Mouse (Mus musculus) hindbrain, embryonic 12.5 days (tissue): ENCODE data around the gene Lbhd2. TPM values are rescaled to one million over a fixed set of nuclear protein-coding genes. Genes with fewer than 3 reads are reported as not detected.
A peak's percentile ranks its signal among the peaks of the same experiment; 100 is the strongest.

Source experiments
- ATAC-seq: fragments of 200-750 bp; cut with Nextera tagmentation; 2 replicates; pipeline ENCODE4 v1.8.0; 2017; ENCODE audit warnings: moderate TSS enrichment; ENCODE audit not compliant: low FRiP score
- H3K27ac ChIP-seq: fragments of 300-500 bp; sonication (generic); 2 replicates; pipeline ENCODE4 v1.5.1; 2016; ENCODE audit warnings: mild to moderate bottlenecking
- H3K27me3 ChIP-seq: fragments of 300-500 bp; sonication (generic); 2 replicates; pipeline ENCODE4 v1.6.1; 2016; ENCODE audit warnings: mild to moderate bottlenecking
- H3K36me3 ChIP-seq: fragments of 300-500 bp; sonication (generic); 2 replicates; pipeline ENCODE4 v1.6.1; 2016; ENCODE audit warnings: mild to moderate bottlenecking
- H3K4me1 ChIP-seq: fragments of 300-500 bp; sonication (generic); 2 replicates; pipeline ENCODE4 v1.6.1; 2016
- H3K4me2 ChIP-seq: fragments of 300-500 bp; sonication (generic); replicated peaks from 2 replicates; pipeline ENCODE4 v1.6.1; 2016; ENCODE audit warnings: mild to moderate bottlenecking
- H3K4me3 ChIP-seq: fragments of 300-500 bp; sonication (generic); 2 replicates; pipeline ENCODE4 v1.5.1; 2016; ENCODE audit warnings: mild to moderate bottlenecking
- H3K9ac ChIP-seq: fragments of 300-500 bp; sonication (generic); 2 replicates; pipeline ENCODE4 v1.6.1; 2016; ENCODE audit warnings: mild to moderate bottlenecking, moderate library complexity
- H3K9me3 ChIP-seq: fragments of 300-500 bp; sonication (generic); replicated peaks from 2 replicates; pipeline ENCODE4 v1.6.1; 2016; ENCODE audit warnings: mild to moderate bottlenecking
- WGBS: fragments of 180-500 bp; shearing (Covaris S2); methylation state at CpG from one replicate; pipeline ENCODE4 v1.1.7; 2016; 5-methylcytosine and 5-hydroxymethylcytosine counted together
- polyA plus RNA-seq: library from polyadenylated mRNA; unstranded; fragments of >200 nt; fragmentation: Nextera tagmentation; extraction: Ambion mirVana; gene quantifications from 2 replicates; pipeline ENCODE4 v1.2.1, GENCODE M21; 2016

The Lbhd2 gene
- polyA plus RNA-seq, 1 experiment from 2014 or later: 0.45 TPM

- H3K27me3 ChIP-seq: no peaks in the 10 kb centered on the region
- peak within 1 kb of the TSS; percentile 91 for H3K27ac ChIP-seq
- WGBS: under 1% methylated on average over 70 of the region's 94 CpGs
- peak within 1 kb of the TSS; percentile 93 for H3K4me3 ChIP-seq
- H3K36me3 ChIP-seq: no peaks in the 10 kb centered on the region
- H3K4me2 ChIP-seq: peak within 1 kb of the TSS; percentile 81
- ATAC-seq: peak; percentile 95
- H3K9ac ChIP-seq: peak within 1 kb of the TSS; percentile 88
- H3K4me1 ChIP-seq: peaks cover 31% of the 10 kb centered on the region
- H3K9me3 ChIP-seq: no peaks in the 10 kb centered on the region
Measured at GRCm38 (mm10) chr12:111377376-111377973, 29.1 kb upstream of the Lbhd2 start, which contains the start of gene Cdc42bpb. Gene Cdc42bpb (minus strand): TSS chr12:111377718.

GRCm38 (mm10) chr12:111377986-111378490 is 28.6 kb upstream of the Lbhd2 start:
- Histone ChIP-seq H3K9me3 (no peaks in the 10 kb centered on the region), H3K27ac (peak overlapping the region; percentile 91)
- WGBS: 1% methylated on average over 32 of the region's 32 CpGs

GRCm38 (mm10) chr12:111378812-111379211 is 27.8 kb upstream of the Lbhd2 start:
- Histone ChIP-seq H3K4me2 (peak overlapping the region; percentile 81), H3K27ac (peak overlapping the region; percentile 91; the same call in 1 of the 2 replicates), H3K9ac (no peak overlapping the region), H3K4me3 (peak overlapping the region; percentile 93), H3K36me3 (no peaks in the 10 kb centered on the region), H3K4me1 (peaks cover 27% of the 10 kb centered on the region), H3K27me3 (no peaks in the 10 kb centered on the region), H3K9me3 (no peaks in the 10 kb centered on the region)
- 74% methylated on average over 12 of the region's 12 CpGs for WGBS
- ATAC-seq: no peak

More at GRCm38 (mm10) chr12:111377986-111378490, 28.6 kb upstream of the Lbhd2 start:
- Histone ChIP-seq H3K4me3 (peak overlapping the region; percentile 93), H3K9ac (peak overlapping the region; percentile 88), H3K36me3 (no peaks in the 10 kb centered on the region), H3K4me2 (peak overlapping the region; percentile 81), H3K27me3 (no peaks in the 10 kb centered on the region), H3K4me1 (peaks cover 31% of the 10 kb centered on the region)
- ATAC-seq: peak; percentile 86

GRCm38 (mm10) chr12:111385883-111386641 is 20.5 kb upstream of the Lbhd2 start:
- Histone ChIP-seq H3K27me3 (no peaks in the 10 kb centered on the region), H3K36me3 (no peaks in the 10 kb centered on the region), H3K9me3 (no peaks in the 10 kb centered on the region), H3K9ac (no peak overlapping the region), H3K4me1 (peaks cover 5% of the 10 kb centered on the region; the same call in 1 of the 2 replicates), H3K4me3 (no peak overlapping the region), H3K27ac (no peak overlapping the region), H3K4me2 (no peak overlapping the region)
- ATAC-seq: no peak
- 89% methylated on average over 13 of the region's 13 CpGs for WGBS

- peaks cover 5% of the 10 kb centered on the region; the same call in 1 of the 2 replicates for H3K4me1 ChIP-seq
- no peak overlapping the region for H3K4me2 ChIP-seq
- H3K4me3 ChIP-seq: no peak overlapping the region
- H3K36me3 ChIP-seq: no peaks in the 10 kb centered on the region
- H3K9ac ChIP-seq: no peak overlapping the region
- H3K9me3 ChIP-seq: no peaks in the 10 kb centered on the region
- WGBS: 61% methylated on average over 8 of the region's 8 CpGs
- H3K27ac ChIP-seq: no peak overlapping the region
- ATAC-seq: no peak
- H3K27me3 ChIP-seq: no peaks in the 10 kb centered on the region
Measured at GRCm38 (mm10) chr12:111386642-111387120, 19.9 kb upstream of the Lbhd2 start.

DNA sequence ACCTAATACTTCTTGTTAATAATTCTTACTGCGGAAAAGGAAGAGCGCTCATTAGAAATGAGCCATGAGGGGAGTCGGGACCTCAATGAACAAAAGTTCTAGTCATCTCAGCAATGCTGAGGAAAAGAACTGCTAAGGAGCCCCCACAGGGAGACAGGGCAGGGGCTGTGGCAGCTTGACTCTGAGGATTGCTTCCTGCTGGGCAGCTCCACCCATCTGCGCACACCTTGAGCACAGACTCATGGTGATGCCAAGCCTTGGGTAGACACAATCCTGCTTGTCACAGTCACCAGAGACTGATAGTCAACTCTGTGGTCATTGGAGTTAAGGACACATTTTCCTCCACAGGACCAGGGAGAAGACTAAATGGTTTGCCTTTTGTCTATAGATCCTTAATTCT is 19.5 kb upstream of the Lbhd2 start:
- Histone ChIP-seq H3K4me2 (no peak overlapping the region), H3K9me3 (no peaks in the 10 kb centered on the region), H3K4me1 (peaks cover 5% of the 10 kb centered on the region; the same call in 1 of the 2 replicates), H3K9ac (no peak overlapping the region), H3K36me3 (no peaks in the 10 kb centered on the region), H3K27ac (no peak overlapping the region), H3K27me3 (no peaks in the 10 kb centered on the region), H3K4me3 (no peak overlapping the region)
- ATAC-seq: no peak
- 87% methylated on average over 4 of the region's 4 CpGs for WGBS

DNA sequence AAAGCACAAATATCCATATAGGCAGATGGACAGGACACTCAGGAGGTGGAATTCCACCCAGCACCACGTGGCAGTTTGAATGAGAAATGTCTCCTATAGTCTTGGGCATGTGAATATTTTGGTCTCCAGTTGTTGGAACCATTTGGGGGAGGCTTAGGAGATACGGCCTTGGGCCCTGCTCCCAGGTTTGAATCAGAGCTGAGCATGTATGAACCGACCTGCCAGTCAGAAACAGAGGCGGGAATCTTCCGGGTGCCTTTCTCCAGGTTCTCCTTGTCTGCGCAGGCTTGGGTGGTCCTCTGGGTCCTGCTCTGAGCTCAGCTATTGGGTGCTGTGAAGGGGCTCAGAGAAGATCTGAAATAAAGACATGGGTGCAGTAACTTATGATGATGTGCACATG is 12.6 kb upstream of the Lbhd2 start:
- Histone ChIP-seq H3K27ac (no peak overlapping the region), H3K4me1 (no peaks in the 10 kb centered on the region), H3K9ac (no peak overlapping the region), H3K4me2 (no peak overlapping the region), H3K9me3 (no peaks in the 10 kb centered on the region), H3K27me3 (peaks cover 6% of the 10 kb centered on the region), H3K36me3 (no peaks in the 10 kb centered on the region), H3K4me3 (no peak overlapping the region)
- WGBS: 86% methylated on average over 6 of the region's 6 CpGs
- no peak for ATAC-seq

DNA sequence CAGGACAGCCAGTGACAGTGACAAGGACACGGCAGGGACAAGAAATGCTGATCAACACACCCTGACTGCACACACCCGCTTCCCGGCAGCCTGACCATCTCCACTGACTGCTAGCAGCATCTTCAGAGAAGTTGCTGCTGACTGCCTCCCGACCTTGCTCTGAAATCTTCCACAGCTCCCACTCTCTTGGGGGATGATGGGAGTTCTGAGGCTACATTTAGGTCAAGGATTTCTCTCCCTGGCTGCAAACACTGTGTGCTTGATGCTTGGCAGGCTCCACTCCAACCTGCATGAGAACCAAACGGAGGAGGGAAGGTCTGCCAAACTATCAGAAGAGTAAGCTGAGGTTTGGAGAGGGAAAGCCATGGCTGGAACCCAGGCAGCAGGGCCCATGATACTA is 9.6 kb upstream of the Lbhd2 start:
- 77% methylated on average over 5 of the region's 5 CpGs for WGBS
- no peak overlapping the region for H3K27ac ChIP-seq
- no peaks in the 10 kb centered on the region for H3K9me3 ChIP-seq
- H3K4me2 ChIP-seq: no peak overlapping the region
- H3K9ac ChIP-seq: no peak overlapping the region
- no peak overlapping the region for H3K4me3 ChIP-seq
- H3K4me1 ChIP-seq: no peaks in the 10 kb centered on the region
- H3K36me3 ChIP-seq: no peaks in the 10 kb centered on the region
- ATAC-seq: no peak
- peaks cover 8% of the 10 kb centered on the region for H3K27me3 ChIP-seq

DNA sequence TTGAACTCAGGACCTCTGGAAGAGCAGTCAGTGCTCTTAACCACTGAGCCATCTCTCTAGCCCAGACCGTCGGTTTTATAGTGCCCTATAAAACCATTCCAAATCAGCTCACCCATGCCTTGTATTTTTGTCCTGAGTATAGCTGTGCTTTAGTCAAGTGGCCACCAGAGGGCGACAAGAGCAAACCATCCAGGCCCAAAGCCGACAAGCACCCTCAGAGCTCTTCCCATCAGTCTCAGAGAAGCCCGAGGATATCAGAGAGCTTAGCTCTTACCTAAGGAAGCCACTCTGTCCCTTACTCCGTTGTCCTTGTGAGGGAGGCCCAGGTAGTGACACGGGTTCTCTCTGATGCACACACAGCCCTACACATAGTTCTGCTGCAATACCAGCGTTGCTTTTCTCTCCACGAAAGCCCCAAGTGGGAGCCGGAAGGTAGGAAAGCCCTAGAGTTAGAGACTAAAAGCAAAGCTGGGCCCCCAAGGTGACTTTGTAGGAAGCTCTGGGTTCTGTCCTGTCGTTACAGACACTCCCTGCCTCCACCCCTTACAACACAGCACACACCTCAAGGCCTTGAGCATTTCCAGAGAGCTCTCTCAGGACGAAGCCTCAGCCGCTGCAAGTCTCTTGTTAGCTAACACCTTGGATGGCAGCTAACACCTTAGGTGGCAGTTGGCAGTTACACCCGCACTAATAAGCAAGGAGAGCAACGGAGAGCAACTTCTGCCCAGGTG is 5.0 kb upstream of the Lbhd2 start:
- H3K9ac ChIP-seq: 0 out of 2 replicates have a peak overlapping the region, but pooled peaks have one; percentile 36
- no peaks in the 10 kb centered on the region for H3K9me3 ChIP-seq
- no peaks in the 10 kb centered on the region for H3K36me3 ChIP-seq
- H3K27me3 ChIP-seq: peaks cover 25% of the 10 kb centered on the region
- 0 out of 2 replicates have a peak, but pooled peaks have one; percentile 32 for ATAC-seq
- peaks cover 2% of the 10 kb centered on the region; the same call in 1 of the 2 replicates for H3K4me1 ChIP-seq
- WGBS: 21% methylated on average over 15 of the region's 15 CpGs
- H3K4me3 ChIP-seq: no peak overlapping the region
- H3K27ac ChIP-seq: no peak overlapping the region
- H3K4me2 ChIP-seq: no peak overlapping the region

- H3K9me3 ChIP-seq: no peaks in the 10 kb centered on the region
- no peak overlapping the region for H3K27ac ChIP-seq
- peaks cover 12% of the 10 kb centered on the region; the same call in 1 of the 2 replicates for H3K4me1 ChIP-seq
- H3K9ac ChIP-seq: no peak overlapping the region
- H3K27me3 ChIP-seq: peaks cover 47% of the 10 kb centered on the region
- H3K4me2 ChIP-seq: no peak overlapping the region
- 57% methylated on average over 10 of the region's 10 CpGs for WGBS
- no peaks in the 10 kb centered on the region for H3K36me3 ChIP-seq
- no peak overlapping the region for H3K4me3 ChIP-seq
- no peak for ATAC-seq
Measured at GRCm38 (mm10) chr12:111404880-111405279, 1.7 kb upstream of the Lbhd2 start.

DNA sequence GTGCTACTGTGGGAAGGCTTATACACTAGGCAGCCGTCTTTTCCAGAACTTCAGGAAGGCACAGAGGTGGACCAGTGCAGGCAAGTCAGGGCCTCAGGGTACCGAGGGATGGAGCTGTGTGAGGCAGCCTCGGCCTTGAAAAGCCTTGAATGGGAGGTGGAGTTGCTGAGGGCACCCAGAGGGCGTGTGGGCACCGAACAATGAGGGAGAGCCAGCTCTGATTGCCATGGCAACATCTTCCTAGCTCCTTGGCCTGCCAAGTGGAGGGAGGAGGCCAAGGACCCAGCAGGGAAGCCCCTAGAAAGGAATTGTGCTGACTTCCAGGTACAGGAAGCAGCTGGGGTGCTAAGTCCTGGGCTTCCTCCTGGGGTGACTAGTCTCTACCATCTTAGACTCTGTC is 3.0 kb downstream of the Lbhd2 start:
- H3K9me3 ChIP-seq: no peaks in the 10 kb centered on the region
- no peak overlapping the region for H3K27ac ChIP-seq
- no peak for ATAC-seq
- H3K4me3 ChIP-seq: no peak overlapping the region
- no peak overlapping the region for H3K9ac ChIP-seq
- no peaks in the 10 kb centered on the region for H3K36me3 ChIP-seq
- 15% methylated on average over 5 of the region's 5 CpGs for WGBS
- H3K4me1 ChIP-seq: peaks cover 23% of the 10 kb centered on the region
- peaks cover 53% of the 10 kb centered on the region for H3K27me3 ChIP-seq
- no peak overlapping the region for H3K4me2 ChIP-seq
